Mouse (Mus musculus): ENCODE data around the gene Gm20219. TPM values are rescaled to one million over a fixed set of nuclear protein-coding genes. Genes with fewer than 3 reads are reported as not detected.
A peak's percentile ranks its signal among the peaks of the same experiment; 100 is the strongest.

Gene Gm20219
- total RNA-seq, 2 experiments from 2014 or later, result 2.8 TPM; not detected in 1

DNA sequence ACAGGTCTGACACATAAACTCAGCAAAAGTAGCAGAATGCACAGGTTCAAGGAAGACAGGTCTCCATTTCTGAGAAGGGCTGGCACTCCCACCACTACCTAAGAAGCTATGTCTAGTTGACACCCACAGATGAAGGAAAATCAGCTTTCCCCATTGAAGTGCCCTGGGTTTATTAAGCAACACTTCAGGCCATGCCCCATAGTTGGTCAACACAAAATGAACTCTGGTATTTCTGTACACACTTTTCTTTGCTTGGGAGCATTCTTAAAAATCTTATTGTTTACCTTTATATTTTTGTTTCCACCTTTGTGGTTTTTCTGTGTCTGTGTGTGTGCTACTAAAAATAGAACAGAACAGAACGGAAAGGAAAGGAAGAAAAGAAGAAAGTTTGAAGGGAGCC lies 5.9 kb upstream of the Gm20219 start:
- ATAC-seq (replicated peaks; ENCODE audit: low FRiP score, low TSS enrichment, poor library complexity, severe bottlenecking), result no peak

DNA sequence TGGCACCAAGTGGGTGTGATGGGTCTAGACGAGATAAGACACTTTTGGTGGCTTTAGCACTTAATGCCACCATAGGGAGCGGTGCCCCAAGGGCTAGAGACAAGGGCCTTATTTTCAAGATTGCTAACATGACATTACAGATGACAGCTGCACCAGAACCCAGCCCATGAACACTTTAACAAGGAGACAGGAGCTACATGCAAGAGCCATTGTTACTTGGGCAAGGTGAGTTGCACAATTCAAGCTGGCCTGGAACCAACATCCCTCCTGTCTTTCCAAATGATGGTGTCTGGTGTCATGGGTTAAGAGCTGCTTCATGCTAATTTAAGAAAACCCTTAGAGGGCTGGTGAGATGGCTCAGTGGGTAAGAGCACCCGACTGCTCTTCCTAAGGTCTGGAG lies 5.2 kb upstream of the Gm20219 start:
- peak; percentile 46; the same call in 1 of the 2 replicates for ATAC-seq (replicated peaks; ENCODE audit: low FRiP score, low TSS enrichment, poor library complexity, severe bottlenecking)

DNA sequence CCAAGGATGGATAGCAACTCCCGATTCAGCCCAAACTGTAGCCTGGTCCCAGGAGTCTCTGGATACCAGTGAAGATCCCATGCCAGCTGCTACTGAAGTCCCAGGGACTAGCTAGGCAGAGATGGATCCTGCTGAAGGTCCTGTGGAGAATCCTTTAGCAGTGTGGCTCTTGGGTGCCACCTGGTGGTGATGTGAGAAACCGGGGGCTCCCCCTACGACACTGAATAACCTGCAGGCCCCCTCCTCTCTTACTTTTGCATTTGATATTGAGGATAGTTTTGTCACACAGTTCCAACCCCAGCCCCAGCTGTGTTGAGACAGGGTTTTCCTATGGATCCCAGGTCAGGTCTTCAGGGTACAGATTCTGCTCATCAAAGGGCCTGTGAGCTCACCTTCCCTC lies 4.3 kb upstream of the Gm20219 start:
- ATAC-seq (replicated peaks; ENCODE audit: low FRiP score, low TSS enrichment, poor library complexity, severe bottlenecking), result peak; percentile 54

DNA sequence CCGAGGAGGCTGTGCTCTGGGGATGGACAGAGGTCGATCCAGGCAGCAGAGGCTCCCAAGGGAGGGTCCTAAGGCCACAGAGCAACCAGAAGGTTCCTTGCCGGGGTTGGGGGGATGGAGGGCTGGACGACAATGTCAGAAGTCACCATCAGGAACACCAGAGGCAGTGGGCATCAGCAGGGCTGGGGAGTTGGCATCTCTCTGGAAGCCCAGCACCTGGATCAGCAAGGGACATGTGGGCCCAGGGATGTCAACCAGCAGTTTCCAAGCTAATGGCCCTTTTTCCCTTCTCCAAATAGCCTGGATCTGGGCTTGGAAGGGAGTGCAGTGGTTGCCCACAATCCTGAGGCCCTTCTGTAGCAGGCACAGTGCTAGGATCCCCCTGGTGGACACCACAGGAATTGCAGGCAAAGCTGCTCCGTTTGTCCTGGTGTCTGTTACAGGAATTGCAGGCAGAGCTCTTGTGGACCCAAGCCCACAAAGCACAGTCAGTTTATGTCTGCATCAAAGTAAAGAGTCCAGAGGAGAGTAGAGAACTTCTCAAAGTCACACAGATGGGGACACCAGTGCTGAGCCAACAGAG lies 1.3 kb downstream of the Gm20219 start:
- peak; percentile 83 for ATAC-seq (replicated peaks; ENCODE audit: low FRiP score, low TSS enrichment, poor library complexity, severe bottlenecking)

DNA sequence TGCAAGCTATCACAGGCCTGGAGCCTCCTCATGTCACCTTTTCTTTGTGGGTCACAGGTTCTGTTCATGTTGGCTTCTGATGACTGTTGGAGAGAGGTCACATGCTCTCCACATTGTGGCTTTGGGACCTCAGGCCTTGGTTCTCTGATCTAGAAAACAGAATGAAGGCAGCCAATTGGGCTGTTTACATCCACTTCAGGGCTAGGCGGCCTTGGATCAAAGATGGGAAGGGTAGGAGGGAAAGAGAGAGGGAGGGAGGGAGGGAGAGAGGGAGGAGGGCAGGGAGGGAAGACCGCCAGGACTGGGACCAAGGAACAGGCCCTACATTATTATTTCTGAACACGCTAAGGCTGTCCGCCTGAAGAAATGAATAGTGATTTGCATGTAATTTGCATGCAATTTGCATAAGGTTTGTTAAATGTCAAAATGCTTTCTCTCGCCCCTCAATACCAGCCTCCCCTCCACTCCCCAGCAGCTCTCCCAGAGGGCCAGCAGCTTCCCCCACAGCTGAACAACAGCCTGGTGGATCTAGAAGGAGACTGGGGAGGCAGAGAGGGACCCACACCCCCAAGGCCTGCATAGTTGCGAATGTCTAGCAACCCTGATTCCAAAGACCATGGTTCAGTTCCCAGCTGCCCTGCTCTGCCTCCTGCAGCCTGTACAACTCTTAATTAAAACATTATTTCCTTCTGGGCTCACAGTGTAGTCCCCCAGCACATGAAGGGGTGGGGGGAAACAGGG lies 2.2 kb downstream of the Gm20219 start:
- no peak for ATAC-seq (replicated peaks; ENCODE audit: low FRiP score, low TSS enrichment, poor library complexity, severe bottlenecking)

DNA sequence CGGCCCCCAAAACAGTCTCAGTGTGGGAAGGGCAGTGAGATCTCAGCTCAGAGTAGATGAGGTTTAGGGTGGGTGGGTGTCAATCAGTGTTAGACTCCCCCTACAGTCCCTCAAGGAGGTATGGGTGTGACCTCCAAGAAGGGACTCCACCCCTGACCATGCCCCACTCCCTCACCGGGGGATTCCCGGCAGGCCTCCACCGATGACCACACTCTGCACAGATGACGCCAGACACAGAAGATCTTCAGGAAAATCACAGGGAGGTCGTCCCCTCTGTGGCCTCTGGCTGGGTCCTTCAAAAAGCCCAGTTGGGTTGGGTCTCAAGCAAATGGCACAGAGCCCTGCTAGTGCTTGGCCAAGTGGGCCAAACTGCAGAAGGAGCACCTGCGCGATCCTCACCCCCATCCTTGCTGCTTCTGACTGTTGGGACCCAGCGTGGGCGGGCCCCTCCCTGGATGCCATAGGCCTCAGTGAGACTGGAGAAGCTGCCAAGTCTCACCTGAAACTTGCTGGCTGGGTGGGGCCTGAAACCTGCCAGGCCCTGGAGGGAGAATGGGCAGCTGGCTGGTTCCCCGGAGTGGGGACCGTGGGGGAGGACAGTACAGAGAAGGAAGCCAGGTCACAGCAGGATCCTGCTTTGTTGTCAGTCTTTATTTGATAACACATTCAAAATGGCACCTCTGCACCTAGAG lies 3.3 kb downstream of the Gm20219 start:
- ATAC-seq (replicated peaks; ENCODE audit: low FRiP score, low TSS enrichment, poor library complexity, severe bottlenecking), result no peak

DNA sequence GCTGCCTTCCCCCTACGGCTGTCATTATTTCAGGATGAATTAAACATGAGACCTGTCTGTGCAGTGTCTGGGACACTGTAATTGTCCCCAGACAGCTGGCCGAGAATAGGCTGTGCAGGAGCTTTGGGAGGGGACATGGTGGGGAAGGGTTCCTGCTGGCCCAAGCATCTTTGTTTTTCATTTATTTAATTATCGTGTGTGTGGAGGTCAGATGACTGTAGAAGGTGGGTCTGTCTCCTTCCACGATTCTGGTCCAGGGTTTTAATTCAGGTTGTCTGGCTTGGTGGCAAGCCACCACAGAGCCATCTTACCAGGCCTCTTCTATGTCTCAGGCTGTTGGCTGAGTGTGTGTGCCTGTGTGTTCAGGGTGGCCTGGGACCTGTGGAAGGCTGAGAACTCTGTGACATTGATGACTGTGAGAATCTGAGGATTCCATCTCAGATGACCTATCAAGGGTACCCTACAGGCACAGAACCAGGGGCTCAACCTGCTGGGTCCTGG lies 5.5 kb downstream of the Gm20219 start:
- ATAC-seq (replicated peaks; ENCODE audit: low FRiP score, low TSS enrichment, poor library complexity, severe bottlenecking), result no peak

DNA sequence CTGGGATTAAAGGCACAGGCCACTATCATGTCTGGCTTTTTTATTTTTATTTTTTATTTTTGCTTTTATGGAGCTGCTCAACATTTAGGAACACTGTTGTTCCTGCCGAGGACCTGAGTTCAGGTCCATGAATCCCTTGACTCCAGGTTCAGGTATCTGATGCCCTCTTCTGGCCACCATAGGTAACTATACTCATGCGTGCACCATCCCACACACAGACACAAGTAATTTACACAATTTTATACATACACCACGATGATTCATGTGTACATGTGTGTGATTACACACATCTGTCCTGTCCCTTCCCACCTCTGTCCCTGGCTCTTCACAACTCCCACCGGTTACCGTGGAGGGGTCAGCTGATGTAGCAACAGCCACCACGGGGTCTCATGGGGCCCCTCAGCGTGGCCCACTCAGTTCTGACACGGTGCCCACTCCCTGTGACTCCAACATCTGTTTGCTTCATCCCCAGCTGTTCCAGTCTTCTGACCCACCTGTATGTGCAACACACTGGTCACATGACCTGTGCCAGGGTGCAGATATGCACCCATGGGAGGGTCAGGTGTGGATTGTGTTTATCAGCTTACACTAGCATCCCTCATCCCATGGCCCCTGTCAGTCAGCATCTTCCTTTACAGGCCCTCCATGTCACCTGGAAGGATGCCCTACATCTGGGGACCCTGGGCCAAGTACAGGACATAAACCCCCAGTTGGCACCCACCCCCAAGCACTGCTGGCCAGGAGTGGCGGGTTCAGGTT lies 6.2 kb downstream of the Gm20219 start:
- ATAC-seq (replicated peaks; ENCODE audit: low FRiP score, low TSS enrichment, poor library complexity, severe bottlenecking), result no peak

DNA sequence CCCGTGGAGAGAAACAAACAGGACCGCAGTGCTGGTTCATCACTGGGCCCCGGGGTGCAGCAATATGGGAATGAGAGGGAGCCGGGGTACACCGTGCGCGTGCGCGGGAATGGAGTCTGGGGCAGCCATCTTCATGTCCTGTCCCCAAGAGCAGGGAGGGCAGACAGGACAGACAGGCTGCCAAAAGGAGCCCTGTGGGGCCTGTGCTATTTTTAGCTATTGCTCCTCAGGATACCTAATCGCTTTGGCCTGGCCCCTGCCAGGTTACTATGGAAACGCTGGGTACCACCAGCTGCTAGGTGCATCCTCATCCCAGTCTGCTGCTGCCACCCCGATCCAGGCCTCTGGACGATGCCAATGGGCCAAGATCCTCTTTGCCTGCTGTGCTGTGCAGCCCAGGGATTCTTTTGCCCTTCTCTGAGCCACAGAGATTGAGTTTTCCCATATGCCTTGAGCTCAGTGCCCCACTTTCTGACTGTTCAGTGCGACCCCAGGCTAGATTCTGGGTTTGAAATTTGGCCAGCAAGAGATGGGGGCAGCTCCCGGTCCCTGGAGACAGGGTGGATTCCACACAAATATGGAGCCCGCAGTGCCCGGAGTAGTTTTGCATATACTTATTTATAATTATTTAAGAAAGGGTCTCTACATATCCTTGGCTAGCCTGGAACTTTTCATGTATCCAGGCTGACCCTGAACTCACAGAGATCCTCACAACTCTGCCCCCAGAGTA lies 6.9 kb downstream of the Gm20219 start:
- ATAC-seq (replicated peaks; ENCODE audit: low FRiP score, low TSS enrichment, poor library complexity, severe bottlenecking), result no peak

DNA sequence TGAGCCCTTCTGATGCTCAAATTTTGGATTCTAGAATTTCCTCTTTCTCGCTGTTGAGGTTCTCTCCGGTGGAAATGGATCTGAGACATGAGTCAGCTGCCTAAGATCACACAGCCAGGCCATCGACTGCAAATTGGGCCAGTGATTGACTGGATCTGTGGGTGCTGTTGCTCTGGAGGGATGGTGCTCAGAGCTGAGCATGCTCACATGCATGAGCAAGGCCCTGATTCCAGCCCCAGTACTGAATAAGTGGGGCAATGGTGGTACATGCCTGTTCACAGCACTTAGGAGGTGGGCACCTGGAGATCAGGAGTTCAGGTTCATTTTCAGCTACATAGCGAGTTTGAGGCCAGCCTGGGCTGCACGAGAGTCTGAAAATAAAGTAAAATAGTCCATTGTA lies 7.6 kb downstream of the Gm20219 start:
- ATAC-seq (replicated peaks; ENCODE audit: low FRiP score, low TSS enrichment, poor library complexity, severe bottlenecking), result no peak

DNA sequence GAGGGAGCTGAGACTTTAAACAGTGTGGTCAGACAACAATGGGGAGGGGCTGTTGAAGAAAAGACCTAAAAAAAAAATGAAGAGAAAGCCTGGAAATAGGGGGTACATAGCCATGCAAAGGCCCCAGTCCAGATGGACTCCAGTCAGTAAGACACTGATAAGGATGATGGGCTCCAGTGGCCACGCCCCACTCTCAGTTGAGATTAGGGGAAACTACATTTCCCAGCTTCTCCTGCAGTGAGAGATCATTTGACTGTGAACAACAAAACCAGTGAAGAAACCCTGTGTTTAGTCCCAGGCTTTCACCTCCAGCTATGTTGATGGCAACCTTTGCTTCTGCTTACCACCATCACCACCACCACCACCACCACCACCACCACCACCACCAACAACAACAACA lies 8.2 kb downstream of the Gm20219 start:
- 0 out of 2 replicates have a peak, but pooled peaks have one; percentile 45 for ATAC-seq (replicated peaks; ENCODE audit: low FRiP score, low TSS enrichment, poor library complexity, severe bottlenecking)

DNA sequence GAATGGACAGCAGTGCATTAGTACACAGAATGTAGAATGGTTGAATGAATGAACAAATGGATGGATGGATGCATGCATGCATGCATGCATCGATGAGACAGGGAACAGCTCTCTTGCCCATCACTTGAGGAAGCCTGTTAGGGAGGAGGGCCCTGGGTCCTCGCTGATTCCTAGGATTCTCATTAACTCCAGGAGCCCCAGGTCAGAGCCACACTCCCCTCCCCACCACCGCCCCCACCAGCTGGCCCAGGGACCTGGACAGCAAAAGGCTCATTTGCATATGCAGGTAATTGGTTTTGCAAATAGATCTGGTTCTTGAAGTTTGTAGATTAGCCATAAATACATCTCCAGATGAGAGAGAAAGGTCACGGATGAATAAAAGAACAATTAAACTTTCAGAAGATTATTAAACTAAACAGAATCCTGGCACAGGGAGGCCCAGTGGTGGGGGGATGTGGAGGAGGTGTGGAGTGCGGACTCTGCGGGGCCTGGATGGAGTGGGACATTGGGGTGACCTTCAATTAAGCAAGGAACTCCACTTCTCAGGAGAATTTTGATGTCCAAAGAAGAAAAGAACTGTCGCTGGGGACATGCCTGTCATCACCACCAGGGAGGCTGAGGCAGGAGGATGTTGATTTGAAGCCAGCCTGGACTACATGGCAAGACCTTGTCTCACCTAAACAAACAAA lies 9.3 kb downstream of the Gm20219 start:
- no peak for ATAC-seq (replicated peaks; ENCODE audit: low FRiP score, low TSS enrichment, poor library complexity, severe bottlenecking)

DNA sequence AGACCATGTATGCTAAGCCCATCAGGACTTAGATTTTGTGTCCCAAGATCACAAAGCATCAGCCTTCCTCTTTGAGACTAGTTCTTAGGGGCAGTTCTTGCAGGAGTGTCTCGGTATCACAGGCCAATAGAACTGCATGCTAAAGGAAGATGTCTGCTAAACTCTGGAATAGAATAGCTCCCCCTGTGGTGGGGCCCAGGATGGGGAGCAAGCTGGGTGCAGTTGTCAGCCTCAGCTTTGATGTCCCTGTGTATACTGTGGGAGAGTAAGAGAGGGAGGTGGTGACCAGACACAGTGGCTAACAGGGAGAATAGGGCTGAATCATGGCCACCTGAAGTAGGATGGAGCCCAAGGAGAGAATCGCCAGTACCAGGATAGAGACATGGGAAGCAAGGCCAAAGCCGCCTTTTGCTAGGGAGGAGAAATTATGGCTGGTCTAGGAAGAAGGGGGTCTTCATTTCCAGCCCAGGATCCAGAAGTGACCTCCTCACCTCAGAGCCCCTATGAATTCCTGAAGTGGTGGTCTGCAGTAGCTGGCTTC lies 10.4 kb downstream of the Gm20219 start:
- no peak for ATAC-seq (replicated peaks; ENCODE audit: low FRiP score, low TSS enrichment, poor library complexity, severe bottlenecking)

DNA sequence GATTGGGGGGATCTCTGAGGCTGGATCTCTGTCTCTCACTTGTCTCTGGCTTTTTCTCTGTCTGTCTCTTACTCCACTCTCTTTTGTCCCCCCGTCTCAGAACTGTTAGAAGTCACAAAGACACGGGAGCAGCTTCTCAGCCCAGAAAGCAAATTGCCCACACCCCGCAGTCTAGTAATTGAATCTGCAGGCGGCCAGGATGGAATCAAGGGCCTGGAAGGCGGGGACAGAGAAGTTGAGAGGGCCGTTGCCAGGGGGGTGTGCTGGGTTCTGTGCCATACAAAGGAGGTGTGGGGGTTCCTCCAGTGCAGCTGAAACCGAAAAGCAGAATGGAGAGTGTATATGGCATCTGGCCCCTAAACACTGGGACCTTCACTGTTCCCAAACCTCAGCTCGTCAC lies 11.5 kb downstream of the Gm20219 start:
- no peak for ATAC-seq (replicated peaks; ENCODE audit: low FRiP score, low TSS enrichment, poor library complexity, severe bottlenecking)

DNA sequence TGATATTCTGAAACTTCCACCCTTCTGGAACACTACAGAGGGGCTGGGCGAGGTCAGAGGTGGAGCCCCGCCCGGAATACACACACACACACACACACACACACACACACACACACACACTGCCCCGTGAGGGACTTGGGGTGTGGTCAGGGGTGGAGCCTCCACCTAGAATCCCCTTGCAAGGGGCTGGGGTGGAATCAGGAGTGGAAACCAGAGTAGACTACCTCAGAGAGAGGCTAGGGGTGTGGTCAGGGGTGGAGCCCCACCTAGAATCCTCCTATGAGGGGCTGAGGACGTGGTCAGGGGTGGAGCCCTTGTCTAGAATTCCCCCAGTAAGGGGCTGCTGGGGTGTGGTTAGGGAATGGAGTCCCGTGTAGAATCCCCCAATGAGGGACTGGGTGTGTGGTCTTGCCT lies 13.6 kb downstream of the Gm20219 start:
- 0 out of 2 replicates have a peak, but pooled peaks have one; percentile 45 for ATAC-seq (replicated peaks; ENCODE audit: low FRiP score, low TSS enrichment, poor library complexity, severe bottlenecking)

DNA sequence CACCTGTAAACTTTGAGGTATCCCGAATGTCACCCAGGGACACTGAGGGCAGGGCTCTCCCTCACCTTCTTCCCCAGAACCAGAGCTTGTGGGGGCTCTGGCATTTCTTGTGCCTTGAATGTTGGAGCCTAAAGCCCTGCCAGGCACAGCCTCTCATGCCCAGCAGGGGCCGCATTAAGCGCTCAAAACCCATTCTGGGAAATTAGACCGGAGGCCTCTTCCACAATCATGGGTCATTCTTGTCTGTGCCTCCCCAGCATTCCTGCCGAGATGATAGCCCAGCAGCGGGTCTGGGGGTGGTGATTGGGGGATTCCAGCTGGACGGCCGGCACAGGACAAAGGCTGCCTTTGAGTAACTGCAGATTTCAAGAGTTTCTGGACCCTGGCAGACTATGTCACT lies 16.3 kb downstream of the Gm20219 start:
- ATAC-seq (replicated peaks; ENCODE audit: low FRiP score, low TSS enrichment, poor library complexity, severe bottlenecking), result no peak

DNA sequence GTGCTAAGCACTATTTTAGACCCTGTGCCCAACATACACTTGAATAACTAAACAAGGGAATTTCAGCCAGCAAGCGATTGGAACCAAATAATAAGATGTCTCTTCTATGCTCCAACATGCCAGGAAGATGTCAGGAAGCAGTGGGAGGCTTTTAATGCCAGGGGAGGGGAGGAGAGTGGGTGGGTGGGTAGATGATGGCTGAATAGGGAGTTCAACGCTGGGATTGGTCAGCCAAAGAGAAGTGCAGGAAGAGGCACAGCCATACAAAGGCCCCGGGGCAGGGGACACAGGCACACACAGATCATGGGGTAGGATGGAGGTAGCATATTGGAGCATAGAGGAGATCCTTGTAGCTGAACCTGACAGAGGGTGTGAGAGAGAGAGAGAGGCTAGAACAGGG lies 17.3 kb downstream of the Gm20219 start:
- ATAC-seq (replicated peaks; ENCODE audit: low FRiP score, low TSS enrichment, poor library complexity, severe bottlenecking), result no peak

DNA sequence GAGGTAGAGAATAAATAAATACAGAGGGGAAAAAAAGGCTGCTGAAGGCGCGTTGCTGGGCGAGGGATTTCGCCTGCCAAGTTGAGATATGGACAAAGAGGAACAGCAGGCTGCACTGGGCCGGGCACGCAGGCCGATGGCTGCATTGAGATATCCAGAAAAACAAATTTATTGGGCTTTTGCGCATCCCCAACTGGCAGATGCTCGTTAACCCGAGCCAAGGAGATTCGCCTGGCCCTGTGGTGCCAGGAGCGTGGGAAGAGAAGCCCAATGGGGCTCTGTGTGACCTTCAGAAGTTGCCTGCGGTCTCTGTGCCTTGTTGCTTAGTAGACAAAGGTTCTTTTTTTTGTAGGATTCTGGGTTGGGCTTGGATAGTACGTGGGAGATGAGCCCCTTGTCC lies 18.0 kb downstream of the Gm20219 start:
- ATAC-seq (replicated peaks; ENCODE audit: low FRiP score, low TSS enrichment, poor library complexity, severe bottlenecking), result no peak

All from megakaryocyte-erythroid progenitor cell, adult 5-6 weeks (primary cell).